Mouse (Mus musculus) midbrain, embryonic 11.5 days (tissue): ENCODE measurements around the gene Ptprj. TPM values are rescaled to one million over a fixed set of nuclear protein-coding genes. Genes with fewer than 3 reads are reported as not detected.

Experiments
- ATAC-seq: fragments of 200-750 bp; cut with Nextera tagmentation; 2 replicates; pipeline ENCODE4 v1.8.0; 2017; ENCODE audit warnings: moderate TSS enrichment, moderate library complexity; ENCODE audit not compliant: low FRiP score
- DNase-seq: peaks from one replicate; pipeline ENCODE4 v3.0.0; 2015; ENCODE audit warnings: low spot score; ENCODE audit errors: missing footprints
- H3K27ac ChIP-seq: fragments of 300-500 bp; sonication (generic); 2 replicates; pipeline ENCODE4 v1.5.1; 2014; ENCODE audit warnings: low read depth, low read length
- H3K27me3 ChIP-seq: fragments of 300-500 bp; sonication (generic); 2 replicates; pipeline ENCODE4 v1.6.1; 2014; ENCODE audit warnings: mild to moderate bottlenecking, low read length, moderate library complexity, mixed read lengths; ENCODE audit not compliant: control insufficient read depth, insufficient read depth
- H3K36me3 ChIP-seq: fragments of 300-500 bp; sonication (generic); 2 replicates; pipeline ENCODE4 v1.6.1; 2014; ENCODE audit warnings: mild to moderate bottlenecking, low read length, moderate library complexity, mixed read lengths; ENCODE audit not compliant: control insufficient read depth, insufficient read depth
- H3K4me1 ChIP-seq: fragments of 300-500 bp; sonication (generic); 2 replicates; pipeline ENCODE4 v1.6.1; 2014; ENCODE audit warnings: low read length; ENCODE audit not compliant: control insufficient read depth, insufficient read depth
- H3K4me2 ChIP-seq: fragments of 300-500 bp; sonication (generic); 2 replicates; pipeline ENCODE4 v1.6.1; 2014; ENCODE audit warnings: mild to moderate bottlenecking, moderate library complexity
- H3K4me3 ChIP-seq: fragments of 300-500 bp; sonication (generic); 2 replicates; pipeline ENCODE4 v1.5.1; 2014; ENCODE audit warnings: low read depth, low read length
- H3K9ac ChIP-seq: fragments of 300-500 bp; sonication (generic); 2 replicates; pipeline ENCODE4 v1.6.1; 2014; ENCODE audit warnings: low read length
- H3K9me3 ChIP-seq: fragments of 300-500 bp; sonication (generic); 2 replicates; pipeline ENCODE4 v1.6.1; 2016; ENCODE audit warnings: low read length; ENCODE audit not compliant: control insufficient read depth
- WGBS: fragments of 180-500 bp; shearing (Covaris S2); extraction: QIAGEN DNeasy Blood & Tissue Kit; methylation state at CpG from one replicate; pipeline ENCODE4 v1.1.7; 2014; 5-methylcytosine and 5-hydroxymethylcytosine counted together
- polyA plus RNA-seq: library from polyadenylated mRNA; unstranded; fragments of >200 nt; fragmentation: Nextera tagmentation; extraction: Ambion mirVana; gene quantifications from 2 replicates; pipeline ENCODE4 v1.2.1, GENCODE M21; 2014

The Ptprj gene
- 2.9 and 3.1 TPM in 2 replicates for polyA plus RNA-seq

DNA sequence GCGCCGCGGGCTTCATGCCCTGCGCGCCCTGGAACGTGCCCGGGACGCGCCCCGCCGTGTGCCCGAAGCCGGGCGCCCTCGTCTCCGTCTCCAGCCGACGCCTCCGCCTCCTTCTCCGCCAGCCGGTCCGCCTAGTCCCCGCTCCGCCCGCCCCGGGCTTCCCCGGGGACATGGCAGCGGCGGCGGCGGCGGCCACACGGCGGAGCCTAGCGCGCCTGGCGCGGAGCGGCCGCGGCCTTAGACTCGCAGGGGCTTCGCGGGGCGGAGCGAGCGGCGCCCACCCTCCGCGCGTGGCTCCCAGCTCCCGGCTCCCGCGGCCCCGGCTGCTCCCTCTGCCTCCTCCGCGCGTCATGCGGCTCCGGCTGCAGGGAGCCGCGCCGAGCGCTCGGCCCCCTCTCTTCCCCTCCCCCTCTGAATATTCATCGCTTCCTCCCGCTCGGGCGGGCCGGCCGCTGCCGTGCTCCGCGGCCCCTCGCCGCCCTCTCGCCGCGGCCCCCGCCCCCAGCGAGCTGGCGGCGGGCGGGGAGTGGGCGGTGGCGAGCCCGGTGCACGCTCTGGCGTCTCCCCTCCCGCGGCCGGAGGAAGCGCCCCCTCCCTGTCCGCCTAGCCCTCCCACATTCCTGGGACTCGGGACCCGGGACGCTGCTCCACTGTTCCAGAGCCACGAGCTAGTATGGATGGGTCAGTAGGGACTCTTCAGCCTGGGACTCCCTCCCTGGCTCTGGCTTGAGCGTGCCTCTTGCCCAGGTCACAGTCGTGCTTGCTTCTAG, at the start of gene Ptprj:
TSS of gene Ptprj (minus strand) at position 412 of the 770 bp plus-strand sequence.
- Histone ChIP-seq H3K4me3 (peak within 1 kb of the TSS; percentile 67), H3K27me3 (peaks cover 2% of the 10 kb centered on the region; the same call in 1 of the 2 replicates), H3K9ac (peak within 1 kb of the TSS; percentile 84), H3K27ac (peak within 1 kb of the TSS; percentile 8), H3K4me1 (peaks cover 7% of the 10 kb centered on the region), H3K4me2 (peak within 1 kb of the TSS; percentile 99), H3K36me3 (no peaks in the 10 kb centered on the region), H3K9me3 (no peaks in the 10 kb centered on the region)
- 0% methylated on average over 64 of the region's 100 CpGs for WGBS
- DNase-seq = peak; percentile 98
- peak; percentile 90 for ATAC-seq

DNA sequence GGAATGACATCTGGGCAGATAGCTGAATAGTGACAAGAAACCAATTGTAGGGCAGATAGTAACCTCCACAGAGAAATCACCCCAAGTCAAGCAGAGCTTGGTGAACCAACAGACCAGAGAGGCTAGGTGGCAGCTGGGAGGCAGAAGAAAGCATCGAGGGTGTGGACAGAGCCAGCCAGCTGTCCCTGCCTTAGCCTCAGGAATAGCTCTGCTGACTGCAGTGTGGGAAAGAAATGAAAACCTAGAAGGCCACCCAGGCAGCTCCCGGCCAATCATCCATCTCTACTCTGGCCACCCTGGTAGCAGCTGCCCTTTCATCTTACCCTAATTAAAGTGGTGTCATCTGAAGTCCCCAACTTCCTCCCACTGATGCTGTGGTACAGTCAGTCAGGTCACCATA, 49.1 kb upstream of the Ptprj start:
- H3K4me2 ChIP-seq = no peak overlapping the region
- H3K27ac ChIP-seq = no peak overlapping the region
- no peaks in the 10 kb centered on the region for H3K4me1 ChIP-seq
- no peak overlapping the region for H3K9ac ChIP-seq
- ATAC-seq (no peak), DNase-seq (no peak)
- no peak overlapping the region for H3K4me3 ChIP-seq
- H3K27me3 ChIP-seq = no peaks in the 10 kb centered on the region
- H3K9me3 ChIP-seq = no peaks in the 10 kb centered on the region
- no peaks in the 10 kb centered on the region for H3K36me3 ChIP-seq
- WGBS = 67% methylated on average over 2 of the region's 2 CpGs

DNA sequence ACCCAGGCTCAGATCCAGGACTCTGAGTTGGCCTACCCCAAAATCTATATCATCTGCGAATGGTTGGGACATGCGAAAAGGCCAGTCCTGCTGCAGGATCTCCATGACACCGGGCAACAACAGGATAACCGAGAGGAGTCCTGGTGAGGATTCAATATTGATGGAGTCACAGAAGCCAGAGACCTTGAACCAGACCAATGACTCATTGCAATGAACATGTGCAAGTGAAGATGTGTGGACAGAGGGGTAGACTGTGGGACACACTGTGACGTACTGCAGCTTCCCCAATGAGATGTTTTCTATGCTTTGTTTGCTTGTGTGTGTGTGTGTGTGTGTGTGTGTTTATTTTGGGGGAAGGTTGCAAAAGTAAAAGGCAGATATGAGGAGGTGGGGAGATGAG, 47.8 kb upstream of the Ptprj start:
- H3K4me3 ChIP-seq = no peak overlapping the region
- no peak overlapping the region for H3K9ac ChIP-seq
- no peaks in the 10 kb centered on the region for H3K9me3 ChIP-seq
- H3K4me1 ChIP-seq = no peaks in the 10 kb centered on the region
- no peaks in the 10 kb centered on the region for H3K27me3 ChIP-seq
- H3K36me3 ChIP-seq = no peaks in the 10 kb centered on the region
- 93% methylated on average over 5 of the region's 5 CpGs for WGBS
- H3K4me2 ChIP-seq = no peak overlapping the region
- ATAC-seq (no peak), DNase-seq (no peak)
- no peak overlapping the region for H3K27ac ChIP-seq

DNA sequence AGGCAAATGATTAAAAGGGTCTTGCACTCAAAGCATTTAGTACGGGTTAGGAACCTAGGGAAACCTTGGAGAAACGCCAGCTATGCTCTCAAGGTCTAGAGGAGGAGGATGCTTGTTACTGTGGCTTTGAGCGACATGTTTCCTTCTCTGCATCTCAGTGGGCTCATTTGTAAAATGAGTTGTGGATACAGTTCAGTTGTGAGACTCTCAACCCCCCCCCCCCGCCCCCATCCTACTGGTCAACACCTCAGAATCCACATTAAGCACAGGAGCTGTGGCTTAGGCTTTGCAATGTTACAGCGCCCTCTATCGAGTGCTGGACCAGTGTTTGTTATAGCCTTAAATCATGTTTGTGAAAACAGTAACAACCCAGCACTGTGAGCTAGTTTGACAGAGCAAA, 44.5 kb upstream of the Ptprj start:
- 15% methylated on average over 6 of the region's 6 CpGs for WGBS
- no peaks in the 10 kb centered on the region for H3K4me1 ChIP-seq
- H3K36me3 ChIP-seq = no peaks in the 10 kb centered on the region
- H3K27ac ChIP-seq = no peak overlapping the region
- no peak overlapping the region for H3K9ac ChIP-seq
- DNase-seq = peak; percentile 91
- no peak overlapping the region for H3K4me2 ChIP-seq
- no peaks in the 10 kb centered on the region for H3K27me3 ChIP-seq
- H3K4me3 ChIP-seq = no peak overlapping the region
- no peaks in the 10 kb centered on the region for H3K9me3 ChIP-seq
- ATAC-seq = peak; percentile 72; the same call in 1 of the 2 replicates

DNA sequence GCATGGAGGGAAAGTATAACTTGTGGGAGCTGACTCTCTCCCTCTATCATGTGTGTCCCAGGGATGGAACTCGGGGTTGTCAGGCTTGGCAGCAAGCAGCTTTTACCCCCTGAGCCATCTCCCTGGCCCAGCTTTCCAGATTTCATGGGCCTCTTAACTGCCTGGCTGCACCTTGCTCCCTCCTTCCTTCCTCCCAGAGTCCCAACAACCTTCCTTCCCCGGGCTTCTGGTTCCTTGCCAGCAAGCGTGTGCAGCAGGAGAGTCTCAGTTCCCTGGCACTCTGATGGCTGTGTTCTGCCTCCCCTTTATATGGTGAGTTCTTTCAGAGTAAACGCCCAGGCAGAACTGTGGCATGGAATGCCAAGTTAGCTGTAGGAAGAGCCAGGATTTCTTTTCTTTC, 43.9 kb upstream of the Ptprj start:
- Histone ChIP-seq H3K27ac (no peak overlapping the region), H3K4me2 (no peak overlapping the region), H3K27me3 (no peaks in the 10 kb centered on the region), H3K4me3 (no peak overlapping the region), H3K36me3 (no peaks in the 10 kb centered on the region), H3K9me3 (no peaks in the 10 kb centered on the region), H3K9ac (no peak overlapping the region), H3K4me1 (no peaks in the 10 kb centered on the region)
- ATAC-seq = no peak
- 42% methylated on average over 4 of the region's 4 CpGs for WGBS
- peak; percentile 75 for DNase-seq

DNA sequence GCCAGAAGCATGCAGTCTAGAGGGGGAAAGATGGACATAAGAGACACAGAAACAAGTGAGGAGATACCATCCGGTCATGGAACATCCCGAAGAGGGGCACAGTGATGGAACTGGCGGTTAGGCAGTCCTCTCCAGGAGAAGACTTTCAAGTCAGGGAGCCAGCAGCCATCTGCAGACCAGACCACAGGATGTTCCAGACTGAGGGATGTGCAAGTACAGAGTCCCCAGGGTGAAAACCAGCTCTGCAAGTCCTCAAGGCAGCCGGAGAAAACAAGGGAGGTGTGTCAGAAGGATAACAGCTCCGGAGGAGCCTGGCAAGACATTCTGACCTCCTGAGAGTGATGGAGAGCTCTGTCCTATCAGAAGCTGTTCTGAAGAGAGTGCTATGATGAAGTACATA, 40.4 kb upstream of the Ptprj start:
- no peak overlapping the region for H3K9ac ChIP-seq
- H3K9me3 ChIP-seq = no peaks in the 10 kb centered on the region
- H3K27ac ChIP-seq = no peak overlapping the region
- no peaks in the 10 kb centered on the region for H3K36me3 ChIP-seq
- peak; percentile 75 for DNase-seq
- no peaks in the 10 kb centered on the region for H3K4me1 ChIP-seq
- no peak overlapping the region for H3K4me3 ChIP-seq
- H3K4me2 ChIP-seq = no peak overlapping the region
- WGBS = 78% methylated on average over 5 of the region's 5 CpGs
- ATAC-seq = no peak
- no peaks in the 10 kb centered on the region for H3K27me3 ChIP-seq

DNA sequence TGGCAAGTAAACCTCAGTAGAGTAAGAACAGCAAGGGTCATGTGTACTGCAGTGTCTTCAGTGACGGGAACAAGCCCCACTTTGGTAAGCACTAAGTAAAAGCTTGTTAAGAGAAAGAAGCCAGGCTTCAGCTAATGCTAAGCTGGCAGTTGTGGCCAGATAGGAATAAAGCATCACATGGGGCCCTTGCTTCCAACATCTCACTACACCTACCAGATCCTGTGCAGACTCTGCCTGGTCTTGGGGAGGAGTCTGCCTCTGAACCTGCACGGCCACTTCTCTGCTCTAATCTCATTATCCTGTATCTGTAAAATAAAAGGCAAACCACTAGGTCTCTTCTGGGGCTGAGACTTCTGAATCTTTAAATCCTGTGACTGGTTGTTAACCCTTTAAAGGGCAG, 39.2 kb upstream of the Ptprj start:
- H3K9me3 ChIP-seq = no peaks in the 10 kb centered on the region
- no peak overlapping the region for H3K4me2 ChIP-seq
- no peak for DNase-seq
- H3K27ac ChIP-seq = no peak overlapping the region
- H3K4me3 ChIP-seq = no peak overlapping the region
- 25% methylated on average over 2 of the region's 2 CpGs for WGBS
- no peak for ATAC-seq
- H3K27me3 ChIP-seq = no peaks in the 10 kb centered on the region
- H3K4me1 ChIP-seq = no peaks in the 10 kb centered on the region
- no peaks in the 10 kb centered on the region for H3K36me3 ChIP-seq
- H3K9ac ChIP-seq = no peak overlapping the region

DNA sequence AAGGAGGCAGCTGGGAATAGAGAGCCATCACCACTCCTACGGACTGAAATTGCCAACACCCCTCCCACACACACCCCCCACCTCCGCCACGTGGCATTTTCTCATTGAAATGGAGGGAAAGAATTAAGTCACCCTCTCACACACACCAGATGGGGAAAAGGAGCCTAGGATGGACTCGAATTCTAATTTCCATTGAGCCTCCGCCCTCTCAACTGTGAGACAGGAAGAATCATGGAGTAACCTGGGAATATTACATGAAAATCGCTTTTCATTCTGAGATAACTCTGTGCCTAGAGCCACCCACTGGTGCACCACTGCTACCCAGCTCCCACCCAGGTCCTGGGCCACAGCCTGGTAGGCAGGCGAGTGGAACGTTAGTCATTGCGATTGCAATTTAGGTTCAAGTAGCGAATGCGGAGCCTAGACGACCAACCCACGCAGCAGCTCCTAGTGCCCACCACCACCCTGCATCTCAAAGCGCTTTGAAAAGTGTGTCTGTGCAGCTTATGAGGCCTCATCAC, 34.3 kb upstream of the Ptprj start:
- H3K4me1 ChIP-seq = no peaks in the 10 kb centered on the region
- H3K4me2 ChIP-seq = no peak overlapping the region
- H3K27ac ChIP-seq = no peak overlapping the region
- no peaks in the 10 kb centered on the region for H3K36me3 ChIP-seq
- H3K9ac ChIP-seq = no peak overlapping the region
- H3K27me3 ChIP-seq = no peaks in the 10 kb centered on the region
- DNase-seq (no peak), ATAC-seq (no peak)
- WGBS = 87% methylated on average over 14 of the region's 14 CpGs
- no peaks in the 10 kb centered on the region for H3K9me3 ChIP-seq
- no peak overlapping the region for H3K4me3 ChIP-seq

DNA sequence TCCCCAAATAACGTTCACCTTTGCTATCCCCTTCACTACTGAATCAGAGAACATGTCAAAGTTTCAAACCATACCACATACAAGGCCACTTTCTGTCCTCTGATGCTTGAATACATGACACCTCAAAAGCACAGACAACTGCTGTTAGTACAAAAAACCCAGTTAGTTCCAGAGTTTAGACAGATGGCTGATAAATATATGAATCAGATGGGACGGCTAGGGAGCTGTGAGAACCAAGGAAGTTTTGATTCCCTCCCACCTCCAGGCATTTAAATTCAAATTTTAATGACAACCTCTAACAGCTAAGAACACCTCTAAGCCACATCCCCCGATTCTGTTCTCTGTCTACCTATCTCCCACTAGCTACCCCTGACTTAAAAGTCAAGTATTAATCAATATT, 33.1 kb upstream of the Ptprj start:
- H3K9ac ChIP-seq = no peak overlapping the region
- no peaks in the 10 kb centered on the region for H3K36me3 ChIP-seq
- no peaks in the 10 kb centered on the region for H3K4me1 ChIP-seq
- H3K27ac ChIP-seq = no peak overlapping the region
- no peak for DNase-seq
- no peak overlapping the region for H3K4me2 ChIP-seq
- no peaks in the 10 kb centered on the region for H3K9me3 ChIP-seq
- WGBS = 75% methylated on average over 3 of the region's 3 CpGs
- ATAC-seq = no peak
- no peak overlapping the region for H3K4me3 ChIP-seq
- H3K27me3 ChIP-seq = no peaks in the 10 kb centered on the region
